ENCODE assay signal across 7 mouse cellular contexts in genomic region chr7:101541132-101541531, GRCm38 (mm10). TPM values are rescaled to one million over a fixed set of nuclear protein-coding genes. Genes with fewer than 3 reads are reported as not detected.
DNase-seq lines count a peak whose midpoint lies in the region; ATAC-seq lines count a peak whose summit lies in the region.

No protein-coding gene starts in this region.

- H3K36me3 ChIP-seq in forebrain, embryonic 13.5 days (ENCODE audit: poor library complexity, severe bottlenecking): no peaks in the 10 kb centered on the region
- no peaks in the 10 kb centered on the region for H3K36me3 ChIP-seq in hindbrain, embryonic 13.5 days

- 4% methylated on average over 11 of the region's 11 CpGs for WGBS in forebrain, embryonic 13.5 days
- WGBS in hindbrain, embryonic 13.5 days: 4% methylated on average over 11 of the region's 11 CpGs

- no peaks in the 10 kb centered on the region for H3K9me3 ChIP-seq in forebrain, embryonic 13.5 days (replicated peaks)
- no peaks in the 10 kb centered on the region for H3K9me3 ChIP-seq in hindbrain, embryonic 13.5 days

- H3K9ac ChIP-seq in forebrain, embryonic 13.5 days: no peak overlapping the region
- H3K9ac ChIP-seq in hindbrain, embryonic 13.5 days: no peak overlapping the region

- H3K27ac ChIP-seq in forebrain, embryonic 13.5 days: no peak overlapping the region
- no peak overlapping the region for H3K27ac ChIP-seq in hindbrain, embryonic 13.5 days

- no peaks in the 10 kb centered on the region for H3K4me1 ChIP-seq in forebrain, embryonic 13.5 days
- no peaks in the 10 kb centered on the region for H3K4me1 ChIP-seq in hindbrain, embryonic 13.5 days (replicated peaks)

- H3K27me3 ChIP-seq in forebrain, embryonic 13.5 days: no peaks in the 10 kb centered on the region
- H3K27me3 ChIP-seq in hindbrain, embryonic 13.5 days: 0 out of 2 replicates have a peak, but pooled peaks cover 3% of the 10 kb centered on the region

- no peak overlapping the region for H3K4me2 ChIP-seq in forebrain, embryonic 13.5 days
- 0 out of 2 replicates have a peak overlapping the region, but pooled peaks have one; percentile 10 for H3K4me2 ChIP-seq in hindbrain, embryonic 13.5 days

- H3K4me3 ChIP-seq in forebrain, embryonic 13.5 days: no peak overlapping the region
- H3K4me3 ChIP-seq in hindbrain, embryonic 13.5 days: no peak overlapping the region

- DNase-seq in Muller cell, postnatal 12 days (ENCODE audit: inconsistent ontology term): peak; percentile 63
- DNase-seq in c-Kit-positive CD71-negative TER-119-negative erythroid progenitor cells, embryonic 14.5 days (ENCODE audit: low read depth): peak; percentile 51
- peak; percentile 76 to 85 for DNase-seq in layer of hippocampus, postnatal 10 days (ENCODE audit: low spot score in 2 of 2)
- peak; percentile 84 for DNase-seq in right cerebral cortex, postnatal 14 days

- ATAC-seq in forebrain, embryonic 13.5 days: peak; percentile 77
- ATAC-seq in hindbrain, embryonic 13.5 days (ENCODE audit: low FRiP score): no peak
- ATAC-seq in megakaryocyte-erythroid progenitor cell, adult 5-6 weeks (replicated peaks; ENCODE audit: low FRiP score, low TSS enrichment, poor library complexity, severe bottlenecking): peak; percentile 64; the same call in 1 of the 2 replicates

RNA-seq across cellular contexts. Expression of gene Art2b, which starts 44.3 kb away (rescaled TPM):
- not detected in 2 replicates for polyA plus RNA-seq in forebrain, embryonic 13.5 days (2015; fragmentation: Nextera tagmentation; extraction: Ambion mirVana)
- not detected in 2 replicates for polyA plus RNA-seq in hindbrain, embryonic 13.5 days (2015; fragmentation: Nextera tagmentation; extraction: Ambion mirVana)
- total RNA-seq in layer of hippocampus, postnatal 10 days (2021): not detected
- 1.4 and 3.7 TPM in 2 replicates for total RNA-seq in megakaryocyte-erythroid progenitor cell, adult 5-6 weeks (2014; fragmentation: Nextera tagmentation)
- total RNA-seq in megakaryocyte-erythroid progenitor cell, adult 5-6 weeks (2017): 0.84 and 2.7 TPM in 2 replicates
